Mouse (Mus musculus) intestine, postnatal 0 days (tissue): Measurements from ENCODE around the gene Gapt. TPM values are rescaled to one million over a fixed set of nuclear protein-coding genes. Genes with fewer than 3 reads are reported as not detected.

Source experiments
- ATAC-seq: fragments of 200-750 bp; cut with Nextera tagmentation; 2 replicates; pipeline ENCODE4 v1.8.0; 2017; ENCODE audit warnings: mild to moderate bottlenecking, moderate TSS enrichment, moderate library complexity
- H3K27ac ChIP-seq: fragments of 300-500 bp; sonication (generic); 2 replicates; pipeline ENCODE4 v1.5.1; 2014; ENCODE audit warnings: mild to moderate bottlenecking, low read depth, low read length, moderate library complexity
- H3K27me3 ChIP-seq: fragments of 300-500 bp; sonication (generic); replicated peaks from 2 replicates; pipeline ENCODE4 v1.6.1; 2014; ENCODE audit warnings: low read length, mixed read lengths; ENCODE audit not compliant: control insufficient read depth, insufficient read depth
- H3K36me3 ChIP-seq: fragments of 300-500 bp; sonication (generic); 2 replicates; pipeline ENCODE4 v1.6.1; 2014; ENCODE audit warnings: mild to moderate bottlenecking, moderate library complexity; ENCODE audit not compliant: control insufficient read depth, insufficient read depth
- H3K4me1 ChIP-seq: fragments of 300-500 bp; sonication (generic); replicated peaks from 2 replicates; pipeline ENCODE4 v1.6.1; 2014; ENCODE audit warnings: antibody characterized with exemption, low read length, mixed read lengths; ENCODE audit not compliant: control insufficient read depth, insufficient read depth
- H3K4me2 ChIP-seq: fragments of 300-500 bp; sonication (generic); replicated peaks from 2 replicates; pipeline ENCODE4 v1.6.1; 2014; ENCODE audit warnings: low read depth, mild to moderate bottlenecking, moderate library complexity
- H3K4me3 ChIP-seq: fragments of 300-500 bp; sonication (generic); 2 replicates; pipeline ENCODE4 v1.5.1; 2014; ENCODE audit warnings: low read depth, low read length
- H3K9ac ChIP-seq: fragments of 300-500 bp; sonication (generic); 2 replicates; pipeline ENCODE4 v1.6.1; 2014; ENCODE audit warnings: mild to moderate bottlenecking, low read depth, low read length
- H3K9me3 ChIP-seq: fragments of 300-500 bp; sonication (generic); 2 replicates; pipeline ENCODE4 v1.6.1; 2016; ENCODE audit warnings: mixed run types; ENCODE audit not compliant: control insufficient read depth
- CTCF ChIP-seq: sonication (generic); IDR thresholded peaks from 2 replicates; pipeline ENCODE4 v1.5.1; 2016; ENCODE audit warnings: low read depth, mild to moderate bottlenecking, control low read depth, antibody characterized with exemption, moderate library complexity
- WGBS: fragments of 180-500 bp; shearing (Covaris S2); extraction: QIAGEN DNeasy Blood & Tissue Kit; methylation state at CpG from one replicate; pipeline ENCODE4 v1.1.7; 2014; 5-methylcytosine and 5-hydroxymethylcytosine counted together
- polyA plus RNA-seq: library from polyadenylated mRNA; unstranded; fragments of >200 nt; fragmentation: Nextera tagmentation; extraction: Ambion mirVana; gene quantifications from 2 replicates; pipeline ENCODE4 v1.2.1, GENCODE M21; 2015

Gapt gene
- polyA plus RNA-seq, 1 experiment from 2014 or later = 0.18 TPM

- no peaks in the 10 kb centered on the region for H3K4me1 ChIP-seq
- H3K27ac ChIP-seq = no peak overlapping the region
- peaks cover 31% of the 10 kb centered on the region for H3K36me3 ChIP-seq
- no peak for TF ChIP-seq CTCF
- no peaks in the 10 kb centered on the region for H3K9me3 ChIP-seq
- WGBS = 77% methylated on average over 24 of the region's 24 CpGs
- no peak for ATAC-seq
- peak overlapping the region; percentile 11; the same call in 1 of the 2 replicates for H3K4me3 ChIP-seq
- no peaks in the 10 kb centered on the region for H3K27me3 ChIP-seq
- H3K4me2 ChIP-seq = peak overlapping the region; percentile 21
- no peak overlapping the region for H3K9ac ChIP-seq
These were observed 41.7 kb upstream of the Gapt start for GRCm38 (mm10) chr13:110398513-110399270.

- no peak for ATAC-seq
- TF ChIP-seq CTCF = no peak
- H3K4me2 ChIP-seq = peak overlapping the region; percentile 21
- no peaks in the 10 kb centered on the region for H3K27me3 ChIP-seq
- no peak overlapping the region for H3K4me3 ChIP-seq
- no peak overlapping the region; the same call in 1 of the 2 replicates for H3K27ac ChIP-seq
- H3K9ac ChIP-seq = no peak overlapping the region
- H3K36me3 ChIP-seq = peaks cover 31% of the 10 kb centered on the region
- no peaks in the 10 kb centered on the region for H3K9me3 ChIP-seq
- 83% methylated on average over 8 of the region's 8 CpGs for WGBS
- no peaks in the 10 kb centered on the region for H3K4me1 ChIP-seq
These were observed 40.8 kb upstream of the Gapt start for GRCm38 (mm10) chr13:110397750-110398149.

- no peak for TF ChIP-seq CTCF
- peak overlapping the region; percentile 79; the same call in 1 of the 2 replicates for H3K9ac ChIP-seq
- H3K4me2 ChIP-seq = peak overlapping the region; percentile 100
- 3% methylated on average over 21 of the region's 21 CpGs for WGBS
- no peaks in the 10 kb centered on the region for H3K9me3 ChIP-seq
- H3K4me3 ChIP-seq = peak overlapping the region; percentile 80
- H3K27me3 ChIP-seq = no peaks in the 10 kb centered on the region
- peaks cover 31% of the 10 kb centered on the region for H3K36me3 ChIP-seq
- no peaks in the 10 kb centered on the region for H3K4me1 ChIP-seq
- ATAC-seq = no peak
- H3K27ac ChIP-seq = no peak overlapping the region
These were observed 39.1 kb upstream of the Gapt start for GRCm38 (mm10) chr13:110395916-110396685.

GRCm38 (mm10) chr13:110395179-110395794 is 38.3 kb upstream of the Gapt start:
- Histone ChIP-seq H3K4me3 (peak overlapping the region; percentile 80), H3K36me3 (peaks cover 29% of the 10 kb centered on the region), H3K4me1 (no peaks in the 10 kb centered on the region), H3K27me3 (no peaks in the 10 kb centered on the region), H3K9ac (peak overlapping the region; percentile 79), H3K4me2 (peak overlapping the region; percentile 100), H3K27ac (peak overlapping the region; percentile 78), H3K9me3 (no peaks in the 10 kb centered on the region)
- ATAC-seq = peak; percentile 46
- under 1% methylated on average over 41 of the region's 41 CpGs for WGBS
- TF ChIP-seq CTCF = no peak

- under 1% methylated on average over 71 of the region's 71 CpGs for WGBS
- TF ChIP-seq CTCF = peak; percentile 83
- H3K9ac ChIP-seq = peak within 1 kb of the TSS; percentile 79
- peak; percentile 89 for ATAC-seq
- peak within 1 kb of the TSS; percentile 80 for H3K4me3 ChIP-seq
- no peaks in the 10 kb centered on the region for H3K27me3 ChIP-seq
- H3K27ac ChIP-seq = peak within 1 kb of the TSS; percentile 78
- H3K36me3 ChIP-seq = peaks cover 22% of the 10 kb centered on the region
- no peaks in the 10 kb centered on the region for H3K4me1 ChIP-seq
- H3K9me3 ChIP-seq = no peaks in the 10 kb centered on the region
- H3K4me2 ChIP-seq = peak within 1 kb of the TSS; percentile 100
These were observed 37.5 kb upstream of the Gapt start, which contains the start of gene Plk2 for GRCm38 (mm10) chr13:110394291-110395178. Gene Plk2 (plus strand): TSS chr13:110395046.
